Mouse (Mus musculus) natural killer cell, adult 2 months (primary cell): ENCODE measurements around the gene Nup210l.
A peak's percentile ranks its signal among the peaks of the same experiment; 100 is the strongest.

Source experiments
- DNase-seq, 2 experiments: peaks; one replicate each; pipeline ENCODE4 v3.0.0; 2022; ENCODE audit warnings: low spot score in 2 of 2

Gene Nup210l

GRCm38 (mm10) chr3:90159757-90160156 is 55.8 kb downstream of the Nup210l start:
- DNase-seq = no peak

GRCm38 (mm10) chr3:90161541-90161940 is 57.6 kb downstream of the Nup210l start:
- DNase-seq = no peak

GRCm38 (mm10) chr3:90179566-90179965 is 75.6 kb downstream of the Nup210l start:
- DNase-seq = no peak

DNA sequence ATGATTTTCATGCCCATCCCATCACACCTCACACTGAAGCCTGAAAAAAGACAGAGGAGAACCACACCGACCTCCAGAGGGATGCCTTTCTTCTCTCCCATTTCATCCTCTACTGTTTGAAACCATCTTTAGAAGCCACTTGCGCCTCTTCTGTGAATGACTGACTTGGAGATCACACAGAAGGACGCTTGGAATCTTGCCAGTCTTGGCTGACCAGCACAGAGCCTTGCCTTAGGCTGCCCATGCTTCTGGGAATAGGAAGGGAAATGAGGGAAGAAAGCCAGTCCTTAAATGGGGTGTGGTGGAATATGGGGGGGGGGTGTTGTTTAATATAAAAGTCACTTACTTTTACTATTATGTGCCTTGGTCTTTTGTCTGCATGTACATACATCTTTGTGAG is 79.6 kb downstream of the Nup210l start:
- DNase-seq = no peak

DNA sequence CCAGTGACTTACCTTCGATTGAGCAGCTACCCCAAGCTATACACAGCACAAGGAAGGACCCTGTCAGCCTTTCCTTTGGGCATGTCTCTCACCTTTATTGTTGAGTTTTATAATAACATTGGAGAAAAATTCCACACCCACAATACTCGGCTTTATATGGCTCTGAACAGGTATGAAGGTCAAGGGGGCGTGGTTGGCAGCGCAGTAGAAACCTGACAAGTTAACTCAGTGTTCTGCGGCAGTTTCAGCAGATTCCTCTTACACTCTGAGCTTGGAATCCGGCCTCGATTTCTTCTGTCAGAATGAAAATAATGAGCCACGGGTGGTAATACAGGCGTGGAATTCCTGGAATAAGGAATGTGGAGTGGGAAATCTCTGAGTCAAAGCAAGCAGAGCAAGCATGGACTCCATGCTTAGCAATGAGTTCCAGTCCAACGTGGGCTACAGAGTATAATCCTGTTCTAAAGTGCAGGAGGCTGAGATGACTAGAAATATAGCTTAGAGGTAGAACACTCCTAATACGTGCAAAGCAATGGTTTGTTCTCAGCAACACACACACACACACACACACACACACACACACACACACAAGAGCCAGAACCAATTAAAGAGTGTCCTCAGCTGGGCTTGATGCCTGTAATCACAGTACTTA is 87.1 kb downstream of the Nup210l start:
- DNase-seq = no peak

GRCm38 (mm10) chr3:90194759-90195158 is 90.8 kb downstream of the Nup210l start:
- DNase-seq = no peak

GRCm38 (mm10) chr3:90195644-90196043 is 91.7 kb downstream of the Nup210l start:
- DNase-seq = no peak

GRCm38 (mm10) chr3:90197548-90197947 is 93.6 kb downstream of the Nup210l start:
- DNase-seq = no peak

- no peak for DNase-seq
Measured at GRCm38 (mm10) chr3:90202884-90203283, 99.0 kb downstream of the Nup210l start.

- DNase-seq = no peak
Measured at GRCm38 (mm10) chr3:90203619-90204018, 99.7 kb downstream of the Nup210l start.

DNA sequence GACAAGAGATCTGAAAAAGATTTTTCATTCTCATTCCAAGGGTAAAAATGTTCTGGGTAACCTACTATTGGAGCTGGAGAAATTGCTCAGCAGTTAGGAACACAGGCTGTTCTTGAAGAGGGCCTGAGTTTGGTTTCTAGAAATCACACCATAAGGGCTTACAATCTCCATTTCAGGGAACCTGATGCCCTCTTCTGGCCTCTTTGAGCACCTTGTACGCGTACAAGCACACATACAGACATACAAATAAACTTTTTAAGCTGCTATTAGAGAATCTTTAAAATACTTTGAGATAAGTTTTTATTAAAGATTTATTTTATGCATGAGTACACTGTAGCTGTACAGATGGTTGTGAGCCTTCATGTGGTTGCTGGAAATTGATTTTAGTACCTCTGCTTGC is 100.7 kb downstream of the Nup210l start:
- DNase-seq = no peak

DNA sequence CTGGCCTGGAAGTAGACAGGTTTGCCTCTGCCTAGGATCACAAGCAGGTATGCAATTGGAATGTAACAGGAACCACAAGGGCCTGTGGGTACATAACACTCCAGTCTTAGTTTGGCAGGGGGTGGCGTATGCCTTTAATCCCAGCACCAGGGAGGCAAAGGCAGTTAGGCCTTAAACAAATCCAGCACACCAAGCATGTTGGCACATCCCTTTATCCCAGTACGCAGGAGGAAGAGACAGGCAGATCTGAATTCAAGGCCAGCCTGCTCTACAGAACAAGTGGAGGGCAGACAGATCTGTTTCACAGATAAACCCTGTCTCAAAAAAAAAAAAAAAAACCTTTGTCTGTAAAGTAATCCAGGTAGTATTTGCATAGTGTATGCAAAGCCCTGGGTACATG is 104.7 kb downstream of the Nup210l start:
- DNase-seq = no peak

GRCm38 (mm10) chr3:90209908-90210566 is 106.1 kb downstream of the Nup210l start:
- DNase-seq = no peak

GRCm38 (mm10) chr3:90211475-90212398 is 107.8 kb downstream of the Nup210l start:
- peak in 1 of 2 experiments; percentile 8 for DNase-seq

DNA sequence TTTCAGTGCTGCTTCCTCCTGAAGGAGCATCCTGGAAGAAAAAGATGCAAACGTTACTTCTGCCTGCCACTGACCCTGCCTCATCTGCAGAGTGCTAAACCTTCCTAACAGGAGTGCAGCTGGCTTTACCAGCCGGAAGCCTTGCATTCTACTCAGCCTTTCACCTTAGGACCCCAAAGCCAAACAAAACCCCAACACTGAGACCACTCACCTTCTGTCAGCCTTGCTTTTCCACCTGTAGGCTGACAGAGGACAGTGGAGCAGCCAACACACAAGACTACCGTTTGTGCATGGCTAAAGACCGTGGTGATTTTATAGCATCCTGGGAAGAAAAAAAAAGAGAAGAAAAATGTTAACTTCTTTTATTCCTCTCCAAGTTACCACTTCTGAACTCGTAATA is 108.8 kb downstream of the Nup210l start:
- DNase-seq = no peak

DNA sequence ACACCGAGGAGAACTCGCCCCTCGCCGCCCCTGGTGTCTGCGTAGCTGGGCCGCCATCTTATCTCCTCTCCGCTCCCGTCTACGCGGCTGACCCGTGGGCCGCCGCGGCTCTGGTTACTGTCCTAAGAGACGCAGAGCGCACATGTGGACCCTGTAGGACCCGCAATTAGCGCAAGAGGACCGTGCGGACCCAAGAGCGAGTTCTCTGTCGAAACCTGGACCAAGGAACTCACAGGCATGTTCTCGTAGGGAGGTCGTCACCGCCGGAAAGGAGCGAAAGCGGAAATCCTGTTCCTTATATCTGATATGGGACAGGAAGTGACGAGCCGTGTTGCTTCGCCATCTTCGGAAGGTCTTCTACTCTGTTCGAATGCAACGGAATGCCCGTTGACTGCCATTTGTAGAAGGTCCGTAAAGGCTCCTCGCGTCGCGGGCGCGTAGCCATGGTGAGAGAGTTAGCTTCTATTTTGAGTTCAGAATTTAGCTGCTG is 109.5 kb downstream of the Nup210l start, which contains the start of the genes Rps27 and Rab13:
Gene Rps27 (minus strand): TSS at position 275 of the 490 bp plus-strand sequence.
Gene Rab13 (plus strand): TSS at position 319 of the 490 bp plus-strand sequence.
- DNase-seq = peak; percentile 92

GRCm38 (mm10) chr3:90213956-90214684 is 110.2 kb downstream of the Nup210l start:
- DNase-seq = no peak

DNA sequence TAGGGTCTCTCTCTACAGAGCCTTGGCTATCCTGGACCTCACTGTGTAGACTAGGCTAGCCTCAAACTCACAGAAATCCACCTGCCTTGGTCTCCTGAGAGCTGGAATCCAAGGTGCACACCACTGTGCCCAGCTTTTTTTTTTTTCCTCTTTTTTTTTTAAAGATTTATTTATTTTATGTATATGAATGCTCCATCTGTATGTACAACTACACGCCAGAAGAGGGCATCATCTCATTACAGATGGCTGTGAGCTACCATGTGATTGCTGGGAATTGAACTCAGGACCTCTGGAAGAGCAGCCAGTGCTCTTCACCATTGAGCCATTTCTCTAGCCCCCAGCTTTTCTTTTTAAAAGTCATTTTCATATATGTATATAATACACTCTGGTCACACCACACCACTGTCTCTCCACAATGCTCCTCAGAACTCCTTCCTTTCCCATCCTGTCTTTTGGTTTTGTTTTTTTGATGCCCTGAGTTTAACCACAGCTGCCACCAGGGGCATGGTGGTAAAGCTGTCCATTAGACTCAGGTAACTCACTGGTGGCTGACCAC is 112.0 kb downstream of the Nup210l start:
- DNase-seq = peak in 1 of 2 experiments; percentile 26

DNA sequence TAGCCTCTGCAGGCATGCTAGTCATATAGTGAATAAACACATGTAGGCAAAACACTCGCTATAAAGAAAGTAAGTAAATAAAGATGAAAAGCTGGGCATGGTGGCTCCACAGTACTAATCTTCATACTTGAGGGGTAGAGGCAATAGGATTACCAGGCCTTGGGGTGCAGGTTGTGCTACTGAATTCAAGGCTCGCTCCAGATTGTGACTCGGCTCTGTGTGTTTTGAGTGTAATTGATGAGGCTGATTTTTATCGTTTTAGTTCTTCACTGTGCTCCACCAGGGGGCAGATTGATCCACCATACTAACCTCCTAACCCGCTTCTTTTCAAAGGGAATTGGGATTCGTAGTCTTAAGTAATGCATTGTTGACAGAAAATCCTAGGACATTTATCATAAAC is 116.2 kb downstream of the Nup210l start:
- peak; percentile 29 to 55 for DNase-seq

DNA sequence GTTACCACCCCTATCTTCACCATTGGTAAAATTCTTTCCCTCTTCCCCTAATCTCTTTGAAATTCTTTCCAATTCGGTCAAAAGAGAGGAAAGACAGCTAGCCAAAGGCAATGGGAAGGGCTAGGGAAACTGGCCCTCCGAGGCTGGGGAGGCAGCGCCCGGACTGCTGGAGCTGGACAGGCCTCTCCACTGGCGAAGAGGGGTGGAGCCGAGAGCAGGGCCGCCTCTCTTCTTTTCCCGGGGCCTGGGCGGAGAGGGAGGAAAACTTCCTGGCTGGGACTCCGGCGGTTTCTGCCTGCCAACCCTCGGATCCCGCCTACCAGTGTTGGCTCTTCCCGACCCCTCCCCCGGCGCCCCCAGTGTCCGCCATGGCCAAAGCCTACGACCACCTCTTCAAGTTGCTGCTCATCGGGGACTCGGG is 116.6 kb downstream of the Nup210l start:
- no peak for DNase-seq

- DNase-seq = no peak
Measured at GRCm38 (mm10) chr3:90221123-90221522, 117.2 kb downstream of the Nup210l start.
